Mouse (Mus musculus) hematopoietic stem cell, adult 5-6 weeks (primary cell): ENCODE measurements at regions not wholly inside any gene's neighbourhood (a gene's known extent, or its start where the extent isn't known, plus 50 kb on each side); places are given as distances from the start of the nearest gene placed in this dataset.

ENCODE experiments used
- ATAC-seq, 2 experiments: fragments of 125-278 bp in 1 of 2; replicated peaks in 1 of 2; 2 replicates each; pipeline ENCODE4 v1.8.0; 2016 to 2017; ENCODE audit warnings: inconsistent platforms in 2 of 2, mild to moderate bottlenecking in 2 of 2, moderate number of reproducible peaks in 2 of 2, low read depth in 1 of 2, moderate TSS enrichment in 1 of 2; ENCODE audit not compliant: low FRiP score in 2 of 2, poor library complexity in 2 of 2, severe bottlenecking in 2 of 2, insufficient read depth in 1 of 2, low TSS enrichment in 1 of 2

DNA sequence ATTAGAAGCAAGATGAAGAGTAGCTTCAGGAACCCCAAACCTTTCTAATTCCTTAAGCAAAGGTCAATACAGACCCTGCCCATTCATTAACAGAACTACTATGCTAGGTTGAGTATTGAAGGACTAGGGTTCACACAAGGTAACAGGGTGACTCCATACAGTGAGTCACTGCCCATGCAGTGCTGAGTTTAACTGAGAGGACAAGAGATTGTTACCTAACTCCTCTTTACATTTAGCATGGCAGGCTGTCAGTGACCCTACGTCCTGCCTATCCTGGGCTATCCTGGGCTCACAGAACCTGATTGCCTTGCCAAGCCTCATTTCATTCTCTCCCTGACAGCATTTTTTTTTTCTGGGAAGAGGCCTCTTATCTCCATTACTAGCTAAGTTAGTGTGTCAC is 127.6 kb upstream of the Ell2 start:
- ATAC-seq, result no peak

DNA sequence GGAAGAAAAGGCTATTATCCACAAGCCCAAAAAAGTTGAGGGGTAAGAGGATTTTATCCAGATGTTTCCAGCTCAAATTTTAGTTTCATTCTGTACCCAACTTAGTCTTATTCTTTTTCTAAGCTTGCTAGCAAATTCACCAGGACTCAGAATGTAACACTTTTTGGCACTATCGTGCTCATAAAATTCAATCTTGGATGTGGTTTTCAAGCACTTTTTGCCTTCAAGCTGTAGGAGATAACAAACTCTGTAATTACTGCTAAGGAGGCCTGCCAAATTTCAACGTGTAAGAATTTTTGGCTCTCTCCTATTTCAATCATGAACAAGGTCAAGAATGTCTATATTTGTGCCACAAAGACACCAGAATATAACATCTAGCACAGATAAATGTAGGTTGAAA is 115.7 kb upstream of the Ell2 start:
- no peak for ATAC-seq

DNA sequence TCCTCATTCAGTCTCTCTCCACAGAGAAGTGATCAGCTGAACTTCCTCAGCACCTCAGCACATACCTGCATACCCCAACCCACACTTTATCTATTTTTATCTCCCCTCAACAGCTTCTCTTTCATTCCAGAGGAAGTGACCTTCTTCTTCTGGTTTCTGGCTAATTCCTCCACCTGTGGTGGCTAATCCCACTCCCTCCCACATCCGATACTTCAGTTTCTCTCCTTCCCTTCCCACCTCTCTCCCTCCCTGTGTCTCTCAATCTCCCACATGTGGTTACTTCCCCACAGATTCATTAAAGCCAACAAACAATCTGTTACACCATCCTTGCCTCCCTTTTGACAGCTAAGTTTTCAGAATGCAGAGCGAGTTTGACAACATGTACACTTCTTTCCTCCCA is 109.7 kb upstream of the Ell2 start:
- no peak for ATAC-seq

- no peak for ATAC-seq
Measured at GRCm38 (mm10) chr13:75598186-75598585, 108.4 kb upstream of the Ell2 start.

- ATAC-seq, result no peak
Measured at GRCm38 (mm10) chr13:75598675-75599074, 107.9 kb upstream of the Ell2 start.

DNA sequence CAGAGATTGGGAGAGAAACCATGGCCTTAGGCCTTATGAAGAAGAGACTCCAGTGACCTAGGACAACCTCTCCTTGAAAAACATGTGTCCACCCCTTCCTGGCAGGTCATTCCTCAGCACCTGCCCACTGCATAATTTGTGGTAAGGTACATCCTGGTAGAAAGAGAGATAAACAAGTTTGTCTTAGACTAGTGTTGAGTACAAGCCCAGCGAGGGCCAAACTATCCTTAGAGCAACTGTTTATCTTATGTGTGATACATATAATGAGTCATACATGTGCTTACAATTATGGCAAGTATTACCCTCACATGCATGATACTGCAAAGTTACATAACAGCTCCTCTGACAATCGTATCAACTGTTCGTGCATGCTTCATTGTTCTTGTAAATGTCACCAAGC is 83.3 kb upstream of the Ell2 start:
- ATAC-seq, result no peak

- no peak for ATAC-seq
Measured at GRCm38 (mm10) chr13:75627405-75627804, 79.2 kb upstream of the Ell2 start.

- no peak for ATAC-seq
Measured at GRCm38 (mm10) chr13:75631048-75631447, 75.5 kb upstream of the Ell2 start.

DNA sequence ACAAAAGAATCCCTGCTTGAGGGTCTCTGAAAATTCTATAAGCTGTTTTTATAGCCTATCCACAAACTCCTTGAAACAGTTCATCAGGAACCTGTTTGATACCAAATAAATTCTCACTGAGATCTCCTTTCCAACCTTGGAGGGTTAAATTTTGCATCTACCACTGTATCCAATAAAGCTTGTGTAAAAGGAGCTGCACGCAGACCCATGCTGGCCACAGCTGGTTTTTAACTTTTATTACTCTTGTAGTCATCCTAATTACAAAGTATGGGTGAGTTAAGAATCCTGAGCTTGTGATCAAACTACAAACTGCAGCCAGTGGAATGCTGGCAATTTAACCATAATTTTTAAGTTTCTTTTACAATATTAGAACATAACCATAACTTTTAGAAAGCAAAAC is 59.0 kb upstream of the Ell2 start:
- no peak for ATAC-seq

DNA sequence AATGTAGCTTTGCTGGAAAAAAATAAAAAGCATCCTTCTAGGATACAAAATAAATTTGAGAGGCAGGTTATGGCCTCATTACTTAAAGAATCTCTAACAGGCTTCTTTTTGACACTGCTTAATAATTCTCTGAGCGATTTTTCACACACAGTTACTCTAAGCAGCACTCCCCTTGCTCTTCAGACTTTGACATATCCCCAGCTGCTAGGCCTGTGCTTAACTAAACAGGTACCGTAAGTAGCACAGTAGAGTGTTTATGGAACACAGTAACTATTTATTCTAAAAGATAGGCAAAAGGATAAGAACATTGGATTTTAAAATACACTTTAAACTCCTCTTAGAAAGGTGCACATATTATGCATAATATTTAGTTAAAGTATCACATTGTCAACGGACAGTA is 54.6 kb upstream of the Ell2 start:
- ATAC-seq, result no peak

- no peak for ATAC-seq
Measured at GRCm38 (mm10) chr13:75652966-75653365, 53.6 kb upstream of the Ell2 start.
